Mouse (Mus musculus) kidney, adult 2 months (tissue): ENCODE results near the gene Clk3.

Experiments
- CTCF ChIP-seq: fragments of 200-500 bp; conservative IDR thresholded peaks from 2 replicates; pipeline ENCODE4 v1.5.1; 2011; ENCODE audit warnings: low read depth, mild to moderate bottlenecking, control low read depth, low read length, moderate library complexity, mixed read lengths; ENCODE audit not compliant: insufficient read depth, insufficient read length
- POLR2A ChIP-seq: fragments of 200-500 bp; IDR thresholded peaks from one replicate; pipeline ENCODE4 v1.6.1; 2011; ENCODE audit warnings: low read depth, low read length, control low read depth

DNA sequence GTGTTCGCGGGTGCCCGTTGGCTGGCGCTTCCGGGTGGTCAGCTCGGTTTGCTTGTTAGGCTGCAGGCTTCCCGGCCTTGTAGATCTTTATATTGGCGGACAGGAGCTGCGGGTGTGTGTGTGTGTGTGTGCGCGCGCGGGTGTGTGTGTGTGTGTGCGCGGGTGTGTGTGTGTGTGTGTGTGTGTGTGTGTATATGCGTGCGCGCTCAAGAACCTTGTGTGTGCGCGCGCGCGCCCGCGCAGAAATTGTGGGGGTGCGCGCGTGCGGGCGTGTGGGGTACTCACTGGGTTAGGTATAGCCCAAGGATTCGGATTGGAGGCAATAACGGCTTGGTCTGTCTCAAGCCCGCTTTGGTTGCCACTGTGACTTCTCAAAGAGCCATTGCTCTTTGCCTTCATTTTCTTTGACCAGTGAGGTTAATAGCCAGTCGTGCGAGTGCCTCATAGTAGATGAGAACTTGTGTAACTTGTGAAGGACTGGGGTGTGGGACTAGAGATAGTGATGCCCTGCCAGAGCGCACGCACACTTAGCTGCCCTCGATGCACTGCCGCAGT is 56.9 kb downstream of the Clk3 start:
- no peak for TF ChIP-seq POLR2A
- TF ChIP-seq CTCF = no peak
